In the genomic region with DNA sequence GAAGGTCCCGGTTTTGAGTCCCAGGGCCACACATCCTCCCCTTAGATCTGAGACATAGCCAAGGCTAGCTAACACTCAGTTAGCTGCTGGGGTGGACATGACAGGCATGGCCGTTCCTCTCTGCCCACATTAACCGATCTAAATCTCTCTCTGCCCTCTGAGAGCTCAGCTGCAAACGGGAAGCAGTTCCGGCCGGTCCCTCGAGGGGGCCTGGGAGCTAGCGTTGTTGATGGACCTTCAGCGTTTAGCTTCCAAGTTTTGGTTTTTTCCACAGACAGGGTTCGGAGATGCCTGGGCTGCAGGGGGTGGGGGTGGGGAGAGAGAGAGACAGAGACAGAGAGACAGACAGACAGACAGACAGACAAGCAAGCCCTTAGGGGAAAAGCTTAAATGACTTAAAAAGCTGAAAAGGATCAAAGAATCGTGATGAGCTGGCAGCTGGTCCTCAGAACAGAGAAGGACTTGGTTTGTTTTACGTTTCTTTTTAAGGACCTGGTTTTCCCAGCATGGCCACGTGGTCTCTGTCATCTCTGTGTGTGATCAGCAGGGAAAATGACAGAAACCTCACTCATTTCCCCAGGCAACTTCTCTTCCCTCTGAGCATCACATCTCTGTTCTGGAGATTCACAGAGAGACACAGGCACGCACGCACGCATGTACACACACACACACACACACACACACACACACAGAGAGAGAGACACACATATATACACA, we compare ENCODE assay signal across 1 mouse cellular context.
TF ChIP-seq lines count a peak whose summit lies in the region.

No protein-coding gene starts in this region.

TF ChIP-seq in MEL, 35 proteins besides CTCF, POLR2A, EP300 and RAD21:
- TF ChIP-seq ZKSCAN1 (IDR thresholded peaks at IDR 0.05; ENCODE audit: low read depth, low read length), result no peak
- no peak for TF ChIP-seq ZMIZ1 (IDR thresholded peaks at IDR 0.05; ENCODE audit: low read depth, low read length)
- TF ChIP-seq ELF1 (IDR thresholded peaks at IDR 0.05; ENCODE audit: low read depth, low read length), result no peak
- TF ChIP-seq USF1 (IDR thresholded peaks at IDR 0.05; ENCODE audit: low read depth, low read length), result peak; percentile 57; the same call in 1 of the 2 replicates
- no peak for TF ChIP-seq MAZ (IDR thresholded peaks at IDR 0.05; ENCODE audit: low read depth, low read length)
- TF ChIP-seq SMC3 (IDR thresholded peaks at IDR 0.05; ENCODE audit: low read depth, low read length), result peak; percentile 37
- TF ChIP-seq MAX (IDR thresholded peaks at IDR 0.05; ENCODE audit: low read length), result no peak
